Mouse (Mus musculus) lung, postnatal 36 days (tissue): ENCODE measurements at regions not wholly inside any gene's neighbourhood (a gene's known extent, or its start where the extent isn't known, plus 50 kb on each side); places are given as distances from the start of the nearest gene placed in this dataset.
A peak's percentile ranks its signal among the peaks of the same experiment; 100 is the strongest.

ENCODE experiments used
- DNase-seq: peaks from one replicate; pipeline ENCODE4 v3.0.0; 2022; ENCODE audit warnings: mixed read lengths

- no peak for DNase-seq
Observed at GRCm38 (mm10) chr3:144323524-144323923, 118.5 kb upstream of the Lmo4 start.

DNA sequence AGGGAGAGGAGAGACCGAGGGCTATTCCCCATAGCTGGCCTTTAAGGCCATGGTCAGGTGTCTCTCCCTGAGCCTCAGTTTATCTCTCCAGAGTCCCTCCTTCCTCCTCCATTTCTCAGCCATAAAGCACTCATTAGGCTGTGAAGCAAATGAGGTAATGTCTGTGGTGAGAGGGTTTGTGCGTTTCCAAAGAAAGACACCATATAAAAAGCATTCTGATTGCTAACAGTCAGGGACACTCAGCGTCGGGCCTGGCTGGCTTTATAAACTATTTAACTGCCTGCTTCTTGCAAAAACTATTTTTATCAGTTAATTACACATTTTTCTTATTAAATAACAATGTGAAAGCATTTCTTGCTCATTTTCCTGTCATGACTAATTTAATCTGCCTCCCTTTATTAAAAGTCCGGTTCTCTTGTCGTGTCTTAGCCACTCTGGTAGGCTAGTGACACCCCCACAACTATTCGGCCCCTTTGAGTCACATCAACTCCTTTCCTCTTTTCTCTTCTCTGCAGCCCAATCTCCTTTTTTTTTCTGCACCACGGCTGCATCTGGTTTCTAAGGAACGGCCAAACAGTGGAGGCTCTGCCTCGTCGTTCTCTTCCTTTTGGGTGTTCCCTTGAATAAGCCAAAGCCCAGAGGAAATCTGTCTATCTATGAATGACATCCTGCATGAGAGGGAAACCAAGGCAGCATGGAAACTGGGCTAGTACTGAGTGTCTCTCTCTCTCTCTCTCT, 114.6 kb upstream of the Lmo4 start:
- DNase-seq, result no peak

DNA sequence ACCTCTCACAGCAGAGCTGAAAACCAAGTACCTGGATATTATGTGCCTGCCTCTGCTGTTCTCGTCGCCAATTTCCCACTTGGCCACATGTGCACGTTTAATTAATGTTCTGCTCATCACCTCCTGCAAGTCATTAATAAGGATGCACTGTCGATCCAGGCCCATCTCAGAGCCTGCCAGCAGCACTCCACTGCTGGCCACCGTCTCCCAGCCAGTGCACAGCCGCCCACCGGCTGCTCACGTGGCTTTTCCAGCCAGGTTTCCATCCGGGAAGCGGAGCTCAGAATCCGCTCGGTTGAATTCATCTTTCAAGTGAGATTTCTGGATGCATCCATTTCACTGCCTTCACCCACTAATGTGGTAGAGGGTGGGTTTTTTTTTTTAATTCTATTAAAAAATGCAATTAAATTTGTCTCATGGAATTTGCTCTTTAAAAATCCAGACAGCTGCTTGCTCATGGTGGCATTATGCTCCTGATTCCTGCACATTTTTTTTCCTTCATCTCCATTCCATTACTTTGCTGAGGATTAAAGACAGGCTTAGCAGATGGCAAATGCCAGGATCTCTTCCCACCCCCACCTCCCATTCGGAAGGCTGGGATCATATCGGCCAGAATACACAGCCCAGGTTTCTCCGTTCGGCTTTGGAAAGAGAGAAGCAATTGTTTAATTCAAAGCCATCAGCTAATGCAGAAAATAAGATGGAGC, 113.9 kb upstream of the Lmo4 start:
- no peak for DNase-seq

DNA sequence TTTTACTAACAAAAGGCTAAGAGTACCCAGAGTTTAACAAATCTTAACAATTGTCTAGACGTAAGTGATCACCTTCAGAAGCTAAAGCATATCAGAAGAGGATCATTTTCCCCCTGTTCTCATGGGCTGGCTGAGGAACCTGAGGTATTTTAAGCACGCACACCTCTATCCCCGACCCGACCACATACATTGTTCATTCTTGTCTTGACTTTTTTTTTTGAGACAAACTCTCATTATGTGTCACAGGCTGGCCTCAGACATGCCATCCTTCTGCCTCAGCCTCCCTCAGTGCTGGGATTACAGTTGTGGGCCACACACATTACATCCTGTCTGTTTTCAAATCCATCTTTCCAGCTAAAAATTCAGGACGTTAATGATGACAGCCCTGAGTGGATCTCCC, 105.7 kb upstream of the Lmo4 start:
- no peak for DNase-seq

- no peak for DNase-seq
Observed at GRCm38 (mm10) chr3:144308616-144309015, 103.6 kb upstream of the Lmo4 start.

DNA sequence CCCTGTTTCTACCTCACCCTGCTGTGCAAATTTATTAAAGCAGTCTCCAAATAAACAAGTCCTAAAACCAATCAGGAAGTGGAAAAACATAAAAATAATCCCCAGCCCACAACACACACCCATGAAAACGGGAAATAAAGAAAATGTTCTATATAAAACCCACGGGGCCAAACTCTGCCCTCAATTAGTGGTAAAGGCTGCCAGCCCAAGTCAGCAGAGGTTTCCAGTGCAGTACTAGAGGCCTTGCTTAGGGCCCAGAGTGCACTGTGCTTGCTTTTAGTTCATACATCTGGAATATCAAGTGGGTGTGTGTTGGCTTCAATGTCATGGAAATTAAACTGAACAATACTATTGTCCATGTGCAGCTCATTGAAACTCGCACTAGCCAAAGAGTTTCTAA, 102.5 kb upstream of the Lmo4 start:
- DNase-seq, result no peak

DNA sequence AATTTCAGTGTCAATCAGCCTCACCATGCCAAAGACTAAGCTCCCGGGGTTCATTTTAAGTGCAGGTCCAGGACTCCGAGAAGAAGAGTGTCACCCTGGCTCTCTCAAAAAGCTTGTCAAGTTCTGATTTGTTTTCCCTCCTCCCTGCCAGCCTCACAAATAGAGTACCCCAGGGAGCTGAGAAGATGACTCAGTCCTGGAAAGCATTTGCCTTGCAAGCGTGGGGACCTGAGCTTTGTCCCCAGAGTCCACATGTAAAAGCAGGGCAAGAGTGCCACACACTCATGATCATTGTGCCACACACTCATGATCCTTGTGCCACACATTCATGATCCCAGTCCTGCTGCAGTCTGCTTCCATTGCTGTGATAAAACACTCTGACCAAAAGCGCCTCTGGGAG, 100.4 kb upstream of the Lmo4 start:
- DNase-seq, result no peak

DNA sequence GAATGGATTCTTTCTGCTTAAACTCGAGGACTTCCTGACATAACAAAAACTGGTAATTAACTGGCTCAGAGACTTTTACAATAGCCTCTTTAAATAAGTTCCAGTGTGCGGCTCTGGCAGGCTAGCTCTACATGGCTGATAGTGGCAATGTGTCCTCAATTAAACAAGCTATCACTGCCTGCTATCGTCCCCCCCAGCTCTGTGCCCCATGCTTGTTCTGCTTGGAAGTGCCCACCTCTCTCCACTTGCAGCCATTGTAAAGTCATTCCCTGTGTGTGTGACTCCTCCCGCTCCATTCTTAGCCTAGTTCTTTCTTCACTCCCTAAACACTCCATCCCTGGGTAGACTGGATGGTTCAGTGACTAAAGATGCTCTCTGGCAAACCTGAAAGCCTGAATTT, 99.9 kb upstream of the Lmo4 start:
- no peak for DNase-seq

DNA sequence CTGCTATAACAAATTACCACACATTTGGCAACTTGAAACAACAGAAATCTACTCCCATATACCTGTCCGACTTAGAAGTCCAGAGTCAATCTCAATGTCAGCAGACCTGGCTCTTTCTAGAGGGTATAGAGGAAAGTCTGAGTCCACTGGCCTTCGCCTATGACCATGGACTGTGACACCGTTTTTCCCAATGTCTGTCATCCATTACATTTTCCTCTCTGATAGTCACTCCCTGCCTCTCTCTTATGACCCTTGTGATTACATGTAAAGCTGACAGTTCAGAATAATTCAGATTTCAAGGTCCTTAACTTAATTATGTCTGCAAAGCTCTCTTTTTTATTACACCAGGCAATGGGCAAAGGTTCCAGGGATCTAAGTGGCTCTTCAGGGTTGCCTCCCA, 97.6 kb upstream of the Lmo4 start:
- no peak for DNase-seq

- DNase-seq, result no peak
Observed at GRCm38 (mm10) chr3:144301068-144301467, 96.0 kb upstream of the Lmo4 start.

DNA sequence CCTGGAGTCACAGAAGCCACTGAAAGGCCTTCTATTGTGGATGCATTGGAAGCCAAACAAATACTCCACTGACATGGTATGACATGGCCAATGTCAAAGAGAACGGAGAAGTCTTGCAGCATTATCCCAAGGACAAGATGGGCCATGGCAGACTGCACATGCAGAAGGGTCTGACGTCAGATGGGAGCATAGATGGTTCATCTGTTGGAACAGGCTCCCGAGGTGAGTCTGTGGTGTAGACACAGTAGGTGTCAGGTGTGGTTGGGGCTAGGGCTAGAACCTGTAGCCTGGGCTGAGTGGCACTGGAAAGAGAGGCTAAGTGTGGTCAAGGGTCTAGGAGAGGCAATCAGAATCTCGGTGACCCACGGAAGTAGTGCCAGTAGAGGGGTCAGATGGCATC, 94.2 kb upstream of the Lmo4 start:
- no peak for DNase-seq

- no peak for DNase-seq
Observed at GRCm38 (mm10) chr3:144289489-144289888, 84.5 kb upstream of the Lmo4 start.

DNA sequence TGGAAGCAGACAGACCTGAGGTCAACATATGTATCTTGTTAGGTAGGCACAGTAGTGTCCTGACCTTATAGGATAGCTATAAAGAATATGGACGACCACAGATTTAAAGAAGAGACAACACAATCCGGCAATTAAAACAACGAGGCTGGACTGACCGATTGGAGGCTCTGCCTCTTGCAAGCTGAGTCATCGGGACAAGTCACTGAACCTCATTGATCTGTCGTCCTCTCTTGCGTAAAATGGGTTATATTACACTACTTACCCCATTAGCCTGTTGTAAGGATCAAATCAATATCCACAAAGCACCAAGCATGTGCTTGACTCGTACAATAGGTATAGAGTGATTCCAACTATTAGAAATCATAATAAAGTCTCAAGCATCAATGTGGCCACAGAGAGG, 81.1 kb upstream of the Lmo4 start:
- no peak for DNase-seq

- DNase-seq, result no peak
Observed at GRCm38 (mm10) chr3:144284326-144284725, 79.3 kb upstream of the Lmo4 start.

DNA sequence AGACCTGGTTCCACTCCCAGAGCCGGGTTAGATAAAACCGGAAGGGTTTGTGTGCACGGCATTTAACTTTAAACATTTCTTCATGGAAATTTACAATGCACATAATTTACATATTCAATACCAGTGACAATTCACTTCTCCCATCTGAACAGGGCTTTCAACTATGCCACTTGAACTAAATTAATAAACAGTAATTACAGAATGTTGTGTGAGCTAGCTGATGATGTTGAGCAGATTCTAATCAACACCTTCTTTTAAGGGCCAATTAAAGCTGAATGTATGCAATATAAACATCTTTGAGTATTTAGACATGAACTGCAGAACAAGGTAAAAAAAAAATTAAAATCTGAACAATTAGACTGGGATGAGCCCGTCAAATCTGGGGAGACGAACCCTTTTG, 68.1 kb upstream of the Lmo4 start:
- no peak for DNase-seq

DNA sequence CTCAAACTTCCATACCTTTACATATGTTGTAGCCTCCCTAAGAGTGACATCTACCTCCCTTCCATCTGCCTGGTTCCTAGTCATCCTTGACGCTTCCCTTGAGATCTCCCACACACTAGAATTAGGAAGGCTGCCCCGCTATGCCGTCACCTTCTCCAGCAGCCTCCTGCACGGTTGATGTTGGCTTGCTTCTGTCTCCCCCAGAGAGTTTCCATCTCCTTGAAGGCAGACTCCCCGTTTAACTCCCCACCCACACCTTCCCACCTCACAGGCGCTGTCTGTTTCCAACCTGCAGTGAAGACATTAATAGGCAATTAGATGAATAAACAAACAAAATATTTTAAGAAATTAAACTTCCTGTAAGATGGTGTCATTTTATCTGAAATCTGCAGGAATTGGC, 65.2 kb upstream of the Lmo4 start:
- DNase-seq, result no peak

DNA sequence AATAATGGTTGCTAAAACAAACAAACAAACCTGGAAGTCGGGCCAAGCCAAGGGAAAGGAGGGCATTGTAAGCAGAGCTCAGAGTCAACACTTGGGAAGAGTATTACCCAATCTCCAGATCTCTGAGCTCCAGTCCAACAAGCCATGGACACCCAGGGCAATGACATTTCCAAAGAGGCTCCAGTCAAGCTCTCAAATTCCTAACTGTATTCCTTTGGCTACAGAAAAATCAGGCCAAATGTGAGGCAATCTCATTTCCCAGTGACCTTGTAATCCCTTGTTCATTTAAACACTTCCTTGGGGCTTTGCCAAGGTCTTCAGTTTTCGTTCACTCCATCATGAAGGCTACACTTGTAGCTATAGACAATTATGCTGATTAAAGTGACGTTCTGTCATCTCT, 59.5 kb upstream of the Lmo4 start:
- DNase-seq, result peak; percentile 68

DNA sequence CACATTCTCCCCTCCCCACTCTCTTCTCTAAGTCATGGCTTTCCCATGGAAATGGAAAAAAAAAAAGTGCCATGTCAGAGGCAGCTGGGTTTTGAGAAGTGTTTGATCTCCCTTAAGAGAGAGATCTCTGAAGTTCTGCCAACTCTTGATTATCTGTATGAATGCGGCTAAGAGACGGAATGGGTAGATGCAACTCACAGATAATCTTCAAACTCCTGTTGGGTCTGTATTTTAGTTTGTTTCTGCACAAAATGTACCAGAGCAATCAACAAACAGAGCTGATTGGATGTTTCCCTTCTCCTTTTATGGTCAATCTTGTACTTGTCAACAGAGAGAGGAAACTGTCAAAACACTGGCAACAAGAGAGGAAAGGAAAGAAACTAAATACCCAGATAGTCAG, 55.9 kb upstream of the Lmo4 start:
- DNase-seq, result peak; percentile 47

- DNase-seq, result no peak
Observed at GRCm38 (mm10) chr3:144257714-144258517, 52.9 kb upstream of the Lmo4 start.

DNA sequence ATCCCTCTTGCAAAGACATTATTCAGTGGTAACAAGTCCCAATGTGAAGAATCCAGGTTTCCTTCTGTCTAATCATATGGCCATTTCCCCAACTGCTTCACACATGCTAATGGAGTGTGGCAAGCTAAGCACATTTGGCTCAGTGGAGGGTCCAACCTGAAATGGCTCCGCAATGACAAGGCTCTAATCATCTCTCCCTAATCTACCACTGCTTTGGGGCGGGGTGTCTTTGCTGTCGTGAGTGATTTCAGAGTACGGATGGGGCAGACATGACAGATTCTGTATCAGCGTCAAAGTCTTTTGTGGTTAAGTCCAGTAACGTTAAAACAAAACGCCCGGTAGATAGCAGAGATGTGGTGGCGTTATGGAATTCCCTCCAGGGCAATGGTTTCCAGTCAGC, 52.2 kb upstream of the Lmo4 start:
- DNase-seq, result no peak

DNA sequence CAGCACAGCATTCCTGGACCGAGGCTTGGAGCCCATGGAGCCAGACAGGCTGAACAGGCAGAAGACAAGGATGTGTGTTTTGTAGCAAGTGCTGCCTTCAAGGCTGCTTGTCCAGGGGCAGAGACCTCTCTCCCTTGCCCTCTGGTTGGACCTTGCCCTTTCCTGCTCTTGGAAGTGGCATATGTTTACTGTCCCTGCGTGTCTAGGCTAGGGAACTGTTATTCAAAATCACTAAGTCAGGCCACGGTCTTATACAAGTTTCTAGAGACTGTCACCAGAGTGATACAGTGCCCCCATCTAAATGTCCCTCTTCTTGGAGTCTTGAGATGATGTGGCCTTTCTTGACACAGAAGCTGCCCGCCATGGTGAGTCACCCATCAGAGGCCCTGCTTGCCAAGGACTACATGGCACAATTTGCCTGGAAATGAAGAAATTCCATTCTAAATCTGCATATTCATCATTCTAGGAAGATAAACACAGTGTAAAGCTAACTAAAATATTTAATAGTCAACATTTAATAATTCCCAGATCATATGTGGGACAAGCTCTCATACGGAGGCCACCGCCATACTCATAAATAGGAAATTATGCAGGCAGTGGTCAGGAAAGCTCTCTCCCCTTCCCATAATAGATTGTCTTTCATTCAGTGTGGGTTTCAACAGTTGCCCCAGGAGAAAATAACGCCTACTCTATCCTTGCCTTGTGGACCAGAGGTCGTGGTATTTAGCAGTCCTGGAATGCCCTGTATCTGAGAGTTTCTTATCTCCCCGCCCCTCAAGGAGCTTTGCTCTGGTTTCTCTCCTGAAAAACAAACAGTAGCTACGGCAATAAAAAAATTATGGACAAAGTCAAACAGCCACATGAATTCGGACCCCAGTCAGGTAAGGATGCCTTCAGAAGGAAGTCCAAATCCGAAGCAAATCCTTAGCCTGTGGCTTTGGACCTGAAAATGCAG, 50.9 kb upstream of the Lmo4 start:
- DNase-seq, result peak; percentile 6
